Mouse (Mus musculus) T-helper 1 cell (primary cell): ENCODE data around the gene Itga9.

ENCODE experiments used
- in situ Hi-C: fragments of 300-600 bp; cut with MboI, MseI; formaldehyde crosslinking; loops from one replicate; pipeline ENCODE4 v1.15.1; 2025; ENCODE audit warnings: high pct_unique_total_duplicates

Gene Itga9

GRCm38 (mm10) chr9:118725128-118725527 is 118.6 kb downstream of the Itga9 start:
- in situ Hi-C loops, result no loop called here

- in situ Hi-C loops, result no loop called here
These were observed 120.1 kb downstream of the Itga9 start for GRCm38 (mm10) chr9:118726550-118726949.

GRCm38 (mm10) chr9:118728296-118728695 is 121.8 kb downstream of the Itga9 start:
- in situ Hi-C loops, result no loop called here

- in situ Hi-C loops, result no loop called here
These were observed 122.5 kb downstream of the Itga9 start for GRCm38 (mm10) chr9:118728987-118729386.

GRCm38 (mm10) chr9:118730172-118730571 is 123.7 kb downstream of the Itga9 start:
- in situ Hi-C loops, result no loop called here

- in situ Hi-C loops, result no loop called here
These were observed 124.4 kb downstream of the Itga9 start for GRCm38 (mm10) chr9:118730871-118731390.

GRCm38 (mm10) chr9:118731650-118732049 is 125.2 kb downstream of the Itga9 start:
- in situ Hi-C loops, result no loop called here

- in situ Hi-C loops, result no loop called here
These were observed 127.1 kb downstream of the Itga9 start for GRCm38 (mm10) chr9:118733601-118734000.

- in situ Hi-C loops, result no loop called here
These were observed 130.6 kb downstream of the Itga9 start for GRCm38 (mm10) chr9:118737124-118737523.

GRCm38 (mm10) chr9:118737601-118738137 is 131.2 kb downstream of the Itga9 start:
- in situ Hi-C loops, result no loop called here

- in situ Hi-C loops, result no loop called here
These were observed 131.8 kb downstream of the Itga9 start for GRCm38 (mm10) chr9:118738311-118738710.

- in situ Hi-C loops, result no loop called here
These were observed 132.6 kb downstream of the Itga9 start for GRCm38 (mm10) chr9:118739071-118739470.

- in situ Hi-C loops, result no loop called here
These were observed 133.2 kb downstream of the Itga9 start for GRCm38 (mm10) chr9:118739659-118740058.

GRCm38 (mm10) chr9:118741268-118741667 is 134.8 kb downstream of the Itga9 start:
- in situ Hi-C loops, result no loop called here

GRCm38 (mm10) chr9:118749335-118749949 is 143.0 kb downstream of the Itga9 start:
- in situ Hi-C loops, result no loop called here

- in situ Hi-C loops, result no loop called here
These were observed 144.3 kb downstream of the Itga9 start for GRCm38 (mm10) chr9:118750828-118751227.

GRCm38 (mm10) chr9:118752376-118752775 is 145.9 kb downstream of the Itga9 start:
- in situ Hi-C loops, result no loop called here

GRCm38 (mm10) chr9:118759462-118759861 is 153.0 kb downstream of the Itga9 start:
- in situ Hi-C loops, result no loop called here

GRCm38 (mm10) chr9:118761953-118762590 is 155.6 kb downstream of the Itga9 start:
- in situ Hi-C loops, result no loop called here

- in situ Hi-C loops, result no loop called here
These were observed 156.3 kb downstream of the Itga9 start for GRCm38 (mm10) chr9:118762759-118763158.

- in situ Hi-C loops, result no loop called here
These were observed 156.7 kb downstream of the Itga9 start for GRCm38 (mm10) chr9:118763203-118763602.

- in situ Hi-C loops, result no loop called here
These were observed 157.2 kb downstream of the Itga9 start for GRCm38 (mm10) chr9:118763646-118764045.

- in situ Hi-C loops, result no loop called here
These were observed 158.6 kb downstream of the Itga9 start for GRCm38 (mm10) chr9:118765059-118765458.
